Mouse (Mus musculus): ENCODE measurements around the gene Tsc22d3. TPM values are rescaled to one million over a fixed set of nuclear protein-coding genes. Genes with fewer than 3 reads are reported as not detected.

The Tsc22d3 gene
- total and polyA plus RNA-seq, 3 experiments = 8.4 to 32.8 (median 15.2) TPM

DNA sequence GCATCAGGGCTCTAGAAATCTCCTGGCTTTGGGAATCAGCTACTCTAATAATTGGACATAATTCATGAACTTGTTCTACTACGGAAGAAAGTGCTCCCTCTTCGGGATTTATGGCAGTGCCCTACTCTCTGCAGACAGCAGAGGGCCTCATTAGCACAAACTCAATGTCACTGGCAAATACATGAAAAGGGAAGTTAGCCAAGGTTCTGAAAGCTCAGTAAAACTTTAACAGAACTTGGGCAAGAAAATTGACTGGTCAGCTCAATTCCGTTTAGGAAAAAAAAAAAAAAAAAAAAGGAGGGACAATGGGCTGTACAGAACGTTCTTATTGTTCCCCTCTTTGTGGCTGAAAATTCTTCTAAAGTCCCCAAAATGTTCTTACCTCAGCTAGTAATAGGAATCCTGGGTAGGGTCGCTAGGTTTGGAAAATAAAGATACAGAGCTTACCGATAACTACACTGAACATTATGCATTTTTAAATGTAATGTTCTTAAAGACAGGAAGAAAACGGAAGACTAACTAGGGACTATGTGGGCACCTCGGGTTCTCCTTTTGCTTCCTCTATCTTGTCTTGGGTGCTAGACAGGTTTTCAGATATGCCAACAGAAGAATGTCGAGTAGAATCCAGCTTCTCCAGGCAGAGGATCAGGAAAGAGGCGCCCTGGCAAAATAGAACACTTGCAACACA lies 108.4 kb downstream of the Tsc22d3 start:
- dilution Hi-C loops (cut with MboI; ENCODE audit: extremely low pct_ligation_motif_present, extremely low pct_unique_long_range_greater_than_20kb, low sequenced_read_pairs) (no loop called here), in situ Hi-C loops (cut with MboI; ENCODE audit: low pct_ligation_motif_present, low pct_unique_long_range_greater_than_20kb, low sequenced_read_pairs) (loop anchor here (5.0 to 10.0 kb wide), 3 partner anchors 110 to 433 kb away; partner anchors contain the start of gene Tsc22d3)
- H3K36me3 ChIP-seq (replicated peaks in 1 of 2; ENCODE audit: control insufficient read depth in 1 of 2, insufficient read depth in 1 of 2, low read length in 1 of 2) = no peaks in the 10 kb centered on the region
- no peak overlapping the region for H3K4me2 ChIP-seq (ENCODE audit: insufficient read depth, low read depth, poor library complexity, severe bottlenecking)
- TF ChIP-seq JUN (IDR thresholded peaks at IDR 0.05; ENCODE audit: insufficient read depth, low read depth, low read length) (no peak), E2F4 (IDR thresholded peaks at IDR 0.05; ENCODE audit: insufficient replicate concordance, low read depth, low read length) (no peak), RCOR1 (conservative IDR thresholded peaks at IDR 0.05; ENCODE audit: low read depth, low read length) (no peak), USF2 (conservative IDR thresholded peaks at IDR 0.05; ENCODE audit: low read depth, low read length) (no peak), JUND (conservative IDR thresholded peaks at IDR 0.05; ENCODE audit: low read depth, low read length) (no peak), MYC (IDR thresholded peaks at IDR 0.05; ENCODE audit: low read depth, low read length) (no peak), SMC3 (IDR thresholded peaks at IDR 0.05; ENCODE audit: low read depth, low read length) (peak; percentile 96), CTCF (conservative IDR thresholded peaks at IDR 0.05 in 1 of 2, IDR thresholded peaks at IDR 0.05 in 1 of 2; ENCODE audit: low read depth in 2 of 2, low read length in 2 of 2) (peak; percentile 21 to 91; a peak in 3 of 4 replicates), UBTF (IDR thresholded peaks at IDR 0.05; ENCODE audit: low read depth, low read length) (no peak), CHD1 (IDR thresholded peaks at IDR 0.05; ENCODE audit: low read depth, low read length) (no peak), KAT2A (IDR thresholded peaks at IDR 0.05; ENCODE audit: insufficient replicate concordance, low read length) (no peak), ZKSCAN1 (IDR thresholded peaks at IDR 0.05; ENCODE audit: borderline replicate concordance, low read depth, low read length) (no peak), CHD2 (IDR thresholded peaks at IDR 0.05; ENCODE audit: low read length) (no peak), NELFE (IDR thresholded peaks at IDR 0.05; ENCODE audit: low read depth, low read length) (no peak), ETS1 (conservative IDR thresholded peaks at IDR 0.05; ENCODE audit: low read depth, low read length) (no peak), ELF1 (IDR thresholded peaks at IDR 0.05; ENCODE audit: low read depth, low read length) (no peak), GABPA (IDR thresholded peaks at IDR 0.05; ENCODE audit: insufficient replicate concordance, low read depth, low read length) (no peak), SIN3A (IDR thresholded peaks at IDR 0.05; ENCODE audit: low read length) (no peak), HCFC1 (IDR thresholded peaks at IDR 0.05; ENCODE audit: low read depth, low read length) (no peak), USF1 (IDR thresholded peaks at IDR 0.05; ENCODE audit: low read depth, low read length) (no peak), ZNF384 (IDR thresholded peaks at IDR 0.05; ENCODE audit: low read depth, low read length) (0 out of 2 replicates have a peak, but pooled peaks have one; percentile 27), BHLHE40 (IDR thresholded peaks at IDR 0.05; ENCODE audit: low read depth, low read length) (no peak), MAZ (IDR thresholded peaks at IDR 0.05; ENCODE audit: low read depth, low read length) (no peak), POLR2A (IDR thresholded peaks at IDR 0.05; ENCODE audit: low read depth, low read length) (no peak), NRF1 (IDR thresholded peaks at IDR 0.05; ENCODE audit: low read depth, low read length) (no peak), ZC3H11A (IDR thresholded peaks at IDR 0.05; ENCODE audit: low read depth, low read length) (peak; percentile 77), POLR2AphosphoS2 (IDR thresholded peaks at IDR 0.05; ENCODE audit: low read depth, low read length) (no peak), EP300 (IDR thresholded peaks at IDR 0.05; ENCODE audit: low read length) (no peak), RAD21 (IDR thresholded peaks at IDR 0.05; ENCODE audit: low read depth, low read length) (peak; percentile 84), IRF4 (IDR thresholded peaks at IDR 0.05; ENCODE audit: low read depth, low read length) (no peak), MAX (IDR thresholded peaks at IDR 0.05; ENCODE audit: low read length) (no peak), TBP (conservative IDR thresholded peaks at IDR 0.05; ENCODE audit: low read depth, low read length) (no peak), TCF12 (IDR thresholded peaks at IDR 0.05; ENCODE audit: low read depth, low read length) (no peak), MEF2A (IDR thresholded peaks at IDR 0.05; ENCODE audit: borderline replicate concordance, low read depth, low read length) (no peak), MXI1 (IDR thresholded peaks at IDR 0.05; ENCODE audit: low read depth, low read length) (no peak), PAX5 (IDR thresholded peaks at IDR 0.05; ENCODE audit: low read length) (no peak), ZMIZ1 (IDR thresholded peaks at IDR 0.05; ENCODE audit: low read depth, low read length) (no peak), MAFK (IDR thresholded peaks at IDR 0.05; ENCODE audit: insufficient replicate concordance, low read length) (0 out of 2 replicates have a peak, but pooled peaks have one; percentile 34)
- no peak overlapping the region for H3K27ac ChIP-seq (ENCODE audit: insufficient read depth, low read depth)
- no peak overlapping the region for H3K4me3 ChIP-seq (replicated peaks in 1 of 3; ENCODE audit: low read depth in 2 of 3, low read length in 2 of 3, poor library complexity in 1 of 3)
- H3K9ac ChIP-seq (ENCODE audit: insufficient read depth, low read depth) = no peak overlapping the region
- no peaks in the 10 kb centered on the region for H3K27me3 ChIP-seq (replicated peaks)
- DNase-seq (ENCODE audit: extremely low read depth) = peak; percentile 50
- no peaks in the 10 kb centered on the region for H3K79me2 ChIP-seq (replicated peaks; ENCODE audit: control insufficient read depth, extremely low read depth, insufficient read depth, poor library complexity, severe bottlenecking)
- H3K9me3 ChIP-seq (replicated peaks; ENCODE audit: low read length) = no peaks in the 10 kb centered on the region
- peaks cover 0 to 5% of the 10 kb centered on the region in 2 experiments; a peak in 1 of 4 replicates for H3K4me1 ChIP-seq (ENCODE audit: control insufficient read depth in 1 of 2, insufficient read depth in 2 of 2)

Data from CH12.LX (cell line).